Mouse (Mus musculus): ENCODE measurements around the gene Zbtb16. TPM values are rescaled to one million over a fixed set of nuclear protein-coding genes. Genes with fewer than 3 reads are reported as not detected.

Zbtb16 gene
- polyA plus RNA-seq, 1 experiment from 2014 or later, result 5.4 TPM

GRCm38 (mm10) chr9:48760449-48761174, 75.4 kb downstream of the Zbtb16 start:
- Histone ChIP-seq H3K36me3 (ENCODE audit: control insufficient read depth, insufficient read depth, low read length) (no peaks in the 10 kb centered on the region), H3K4me1 (ENCODE audit: control insufficient read depth, insufficient read depth, low read length) (peaks cover 11% of the 10 kb centered on the region; the same call in 1 of the 2 replicates), H3K4me2 (ENCODE audit: low read length) (no peak overlapping the region), H3K9me3 (replicated peaks; ENCODE audit: control insufficient read depth, low read length, poor library complexity, severe bottlenecking) (no peaks in the 10 kb centered on the region), H3K27me3 (ENCODE audit: control insufficient read depth, insufficient read depth, low read depth, low read length) (no peaks in the 10 kb centered on the region), H3K9ac (ENCODE audit: low read depth, low read length) (no peak overlapping the region), H3K4me3 (ENCODE audit: low read depth, low read length) (no peak overlapping the region), H3K27ac (ENCODE audit: low read length) (peak overlapping the region; percentile 18; the same call in 1 of the 2 replicates)
- 0 out of 2 replicates have a peak, but pooled peaks have one; percentile 26 for ATAC-seq
- 49% methylated on average over 13 of the region's 13 CpGs for WGBS

- peaks cover 11% of the 10 kb centered on the region; the same call in 1 of the 2 replicates for H3K4me1 ChIP-seq (ENCODE audit: control insufficient read depth, insufficient read depth, low read length)
- H3K9ac ChIP-seq (ENCODE audit: low read depth, low read length), result no peak overlapping the region
- H3K27ac ChIP-seq (ENCODE audit: low read length), result no peak overlapping the region
- H3K36me3 ChIP-seq (ENCODE audit: control insufficient read depth, insufficient read depth, low read length), result no peaks in the 10 kb centered on the region
- no peak overlapping the region for H3K4me3 ChIP-seq (ENCODE audit: low read depth, low read length)
- no peaks in the 10 kb centered on the region for H3K9me3 ChIP-seq (replicated peaks; ENCODE audit: control insufficient read depth, low read length, poor library complexity, severe bottlenecking)
- no peak overlapping the region for H3K4me2 ChIP-seq (ENCODE audit: low read length)
- H3K27me3 ChIP-seq (ENCODE audit: control insufficient read depth, insufficient read depth, low read depth, low read length), result no peaks in the 10 kb centered on the region
- ATAC-seq, result no peak
- 93% methylated on average over 4 of the region's 4 CpGs for WGBS
These were observed 76.9 kb downstream of the Zbtb16 start for GRCm38 (mm10) chr9:48759098-48759497.

- Histone ChIP-seq H3K27ac (ENCODE audit: low read length) (no peak overlapping the region), H3K4me1 (ENCODE audit: control insufficient read depth, insufficient read depth, low read length) (peaks cover 11% of the 10 kb centered on the region; the same call in 1 of the 2 replicates), H3K9me3 (replicated peaks; ENCODE audit: control insufficient read depth, low read length, poor library complexity, severe bottlenecking) (no peaks in the 10 kb centered on the region), H3K4me2 (ENCODE audit: low read length) (no peak overlapping the region), H3K4me3 (ENCODE audit: low read depth, low read length) (no peak overlapping the region), H3K27me3 (ENCODE audit: control insufficient read depth, insufficient read depth, low read depth, low read length) (no peaks in the 10 kb centered on the region), H3K9ac (ENCODE audit: low read depth, low read length) (no peak overlapping the region), H3K36me3 (ENCODE audit: control insufficient read depth, insufficient read depth, low read length) (no peaks in the 10 kb centered on the region)
- no peak for ATAC-seq
- 59% methylated on average over 13 of the region's 13 CpGs for WGBS
These were observed 78.1 kb downstream of the Zbtb16 start for GRCm38 (mm10) chr9:48757650-48758580.

- H3K27me3 ChIP-seq (ENCODE audit: control insufficient read depth, insufficient read depth, low read depth, low read length), result no peaks in the 10 kb centered on the region
- H3K4me2 ChIP-seq (ENCODE audit: low read length), result no peak overlapping the region
- H3K9me3 ChIP-seq (replicated peaks; ENCODE audit: control insufficient read depth, low read length, poor library complexity, severe bottlenecking), result no peaks in the 10 kb centered on the region
- 0 out of 2 replicates have a peak, but pooled peaks have one; percentile 64 for ATAC-seq
- peak overlapping the region; percentile 23; the same call in 1 of the 2 replicates for H3K27ac ChIP-seq (ENCODE audit: low read length)
- H3K4me1 ChIP-seq (ENCODE audit: control insufficient read depth, insufficient read depth, low read length), result peaks cover 14% of the 10 kb centered on the region; the same call in 1 of the 2 replicates
- H3K4me3 ChIP-seq (ENCODE audit: low read depth, low read length), result no peak overlapping the region
- H3K36me3 ChIP-seq (ENCODE audit: control insufficient read depth, insufficient read depth, low read length), result no peaks in the 10 kb centered on the region
- 10% methylated on average over 10 of the region's 10 CpGs for WGBS
- no peak overlapping the region for H3K9ac ChIP-seq (ENCODE audit: low read depth, low read length)
These were observed 79.7 kb downstream of the Zbtb16 start for GRCm38 (mm10) chr9:48756261-48756812.

GRCm38 (mm10) chr9:48755438-48756070, 80.5 kb downstream of the Zbtb16 start:
- no peak overlapping the region for H3K4me2 ChIP-seq (ENCODE audit: low read length)
- 37% methylated on average over 9 of the region's 9 CpGs for WGBS
- no peak for ATAC-seq
- no peak overlapping the region for H3K9ac ChIP-seq (ENCODE audit: low read depth, low read length)
- no peak overlapping the region for H3K27ac ChIP-seq (ENCODE audit: low read length)
- H3K4me3 ChIP-seq (ENCODE audit: low read depth, low read length), result no peak overlapping the region
- peaks cover 14% of the 10 kb centered on the region; the same call in 1 of the 2 replicates for H3K4me1 ChIP-seq (ENCODE audit: control insufficient read depth, insufficient read depth, low read length)
- H3K27me3 ChIP-seq (ENCODE audit: control insufficient read depth, insufficient read depth, low read depth, low read length), result no peaks in the 10 kb centered on the region
- H3K9me3 ChIP-seq (replicated peaks; ENCODE audit: control insufficient read depth, low read length, poor library complexity, severe bottlenecking), result no peaks in the 10 kb centered on the region
- no peaks in the 10 kb centered on the region for H3K36me3 ChIP-seq (ENCODE audit: control insufficient read depth, insufficient read depth, low read length)

GRCm38 (mm10) chr9:48754418-48754817, 81.6 kb downstream of the Zbtb16 start:
- Histone ChIP-seq H3K27me3 (ENCODE audit: control insufficient read depth, insufficient read depth, low read depth, low read length) (no peaks in the 10 kb centered on the region), H3K9ac (ENCODE audit: low read depth, low read length) (no peak overlapping the region), H3K4me1 (ENCODE audit: control insufficient read depth, insufficient read depth, low read length) (peaks cover 9% of the 10 kb centered on the region; the same call in 1 of the 2 replicates), H3K4me3 (ENCODE audit: low read depth, low read length) (no peak overlapping the region), H3K9me3 (replicated peaks; ENCODE audit: control insufficient read depth, low read length, poor library complexity, severe bottlenecking) (no peaks in the 10 kb centered on the region), H3K27ac (ENCODE audit: low read length) (no peak overlapping the region), H3K4me2 (ENCODE audit: low read length) (no peak overlapping the region), H3K36me3 (ENCODE audit: control insufficient read depth, insufficient read depth, low read length) (no peaks in the 10 kb centered on the region)
- WGBS, result 98% methylated on average over 6 of the region's 6 CpGs
- ATAC-seq, result no peak

GRCm38 (mm10) chr9:48753881-48754280, 82.1 kb downstream of the Zbtb16 start:
- H3K36me3 ChIP-seq (ENCODE audit: control insufficient read depth, insufficient read depth, low read length), result no peaks in the 10 kb centered on the region
- no peak overlapping the region for H3K9ac ChIP-seq (ENCODE audit: low read depth, low read length)
- H3K4me1 ChIP-seq (ENCODE audit: control insufficient read depth, insufficient read depth, low read length), result peaks cover 9% of the 10 kb centered on the region; the same call in 1 of the 2 replicates
- H3K9me3 ChIP-seq (replicated peaks; ENCODE audit: control insufficient read depth, low read length, poor library complexity, severe bottlenecking), result no peaks in the 10 kb centered on the region
- H3K27me3 ChIP-seq (ENCODE audit: control insufficient read depth, insufficient read depth, low read depth, low read length), result no peaks in the 10 kb centered on the region
- no peak for ATAC-seq
- WGBS, result 91% methylated on average over 6 of the region's 6 CpGs
- H3K4me2 ChIP-seq (ENCODE audit: low read length), result no peak overlapping the region
- no peak overlapping the region for H3K4me3 ChIP-seq (ENCODE audit: low read depth, low read length)
- H3K27ac ChIP-seq (ENCODE audit: low read length), result no peak overlapping the region

- Histone ChIP-seq H3K9ac (ENCODE audit: low read depth, low read length) (no peak overlapping the region), H3K4me1 (ENCODE audit: control insufficient read depth, insufficient read depth, low read length) (peaks cover 9% of the 10 kb centered on the region; the same call in 1 of the 2 replicates), H3K27ac (ENCODE audit: low read length) (no peak overlapping the region), H3K36me3 (ENCODE audit: control insufficient read depth, insufficient read depth, low read length) (no peaks in the 10 kb centered on the region), H3K27me3 (ENCODE audit: control insufficient read depth, insufficient read depth, low read depth, low read length) (no peaks in the 10 kb centered on the region), H3K4me3 (ENCODE audit: low read depth, low read length) (no peak overlapping the region), H3K9me3 (replicated peaks; ENCODE audit: control insufficient read depth, low read length, poor library complexity, severe bottlenecking) (0 out of 2 replicates have a peak, but pooled peaks cover 2% of the 10 kb centered on the region), H3K4me2 (ENCODE audit: low read length) (no peak overlapping the region)
- ATAC-seq, result no peak
- WGBS, result 76% methylated on average over 3 of the region's 3 CpGs
These were observed 84.1 kb downstream of the Zbtb16 start for GRCm38 (mm10) chr9:48751900-48752299.
